Mouse (Mus musculus) ovary, postnatal 14 days (tissue): ENCODE data around the gene Acvr1c.

ENCODE experiments used
- DNase-seq: peaks from one replicate; pipeline ENCODE4 v3.0.0; 2022; ENCODE audit warnings: low spot score

Acvr1c gene

DNA sequence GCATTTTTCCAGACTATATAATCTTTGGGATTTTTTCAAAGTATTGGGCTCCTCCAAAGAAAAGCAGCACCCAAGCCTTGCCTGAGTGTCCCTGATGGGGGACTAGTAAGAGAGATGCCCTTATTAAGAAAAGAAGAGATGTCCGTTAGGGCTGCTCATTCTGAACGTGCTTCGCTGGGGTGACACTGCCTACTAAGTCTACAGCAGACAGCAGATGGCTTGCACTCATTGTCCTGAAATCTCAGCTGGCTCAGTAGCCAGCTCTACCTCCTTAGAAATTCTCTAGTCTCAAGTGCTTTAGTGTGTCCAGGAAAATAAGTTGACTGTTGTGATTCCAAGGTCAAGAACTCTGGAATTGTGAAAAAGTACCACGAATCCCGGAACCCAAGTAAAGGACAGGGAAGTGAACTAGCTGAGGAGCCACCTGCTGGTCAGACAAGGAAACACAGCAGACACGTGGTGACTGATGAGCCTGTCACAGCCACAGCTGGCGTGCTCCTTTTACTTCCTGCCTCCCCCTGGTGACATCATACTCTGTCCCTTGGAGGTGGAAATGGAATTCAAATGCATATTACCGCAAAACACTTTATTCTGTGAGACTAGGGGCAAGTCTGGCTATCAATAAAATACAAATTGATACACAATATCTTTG lies 75.3 kb downstream of the Acvr1c start:
- DNase-seq, result peak; percentile 26

DNA sequence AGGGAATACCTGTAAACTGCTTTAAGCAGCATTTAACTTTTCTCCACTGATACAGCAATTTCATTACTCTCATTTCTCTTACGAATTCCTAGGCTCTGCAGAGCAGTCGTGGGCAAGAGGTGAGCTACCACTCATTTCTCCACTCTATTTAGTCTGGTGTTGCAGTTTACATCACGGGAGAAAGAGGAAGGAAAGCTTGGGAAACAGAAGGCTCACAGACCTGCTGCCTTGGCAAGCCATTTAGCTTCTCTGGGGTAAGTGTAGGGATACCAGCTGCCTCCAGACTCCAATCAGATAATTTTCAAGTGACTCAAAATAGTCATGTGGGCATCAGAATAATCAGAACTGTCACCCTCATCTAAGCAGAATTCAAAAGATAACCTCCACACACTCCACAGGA lies 76.6 kb downstream of the Acvr1c start:
- DNase-seq, result no peak

DNA sequence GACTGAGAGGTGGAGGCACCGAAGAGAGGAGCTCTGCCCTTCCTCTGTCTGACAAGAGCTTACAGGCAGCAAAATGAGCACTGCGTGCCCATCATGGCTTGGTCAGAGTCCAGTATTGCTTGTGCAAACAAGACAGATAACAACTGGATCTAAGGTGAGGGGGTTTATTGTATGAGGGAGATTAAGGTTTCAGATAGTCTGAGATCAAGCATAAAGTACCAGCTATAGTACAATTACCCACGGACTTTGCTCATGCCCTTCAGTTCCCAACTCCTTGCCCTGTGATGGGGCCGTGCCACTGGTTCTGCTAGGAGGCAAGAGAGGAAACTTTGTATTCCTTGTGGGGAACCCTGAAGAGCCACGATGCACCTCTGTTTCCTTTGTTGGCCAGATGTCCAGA lies 78.5 kb downstream of the Acvr1c start:
- no peak for DNase-seq

DNA sequence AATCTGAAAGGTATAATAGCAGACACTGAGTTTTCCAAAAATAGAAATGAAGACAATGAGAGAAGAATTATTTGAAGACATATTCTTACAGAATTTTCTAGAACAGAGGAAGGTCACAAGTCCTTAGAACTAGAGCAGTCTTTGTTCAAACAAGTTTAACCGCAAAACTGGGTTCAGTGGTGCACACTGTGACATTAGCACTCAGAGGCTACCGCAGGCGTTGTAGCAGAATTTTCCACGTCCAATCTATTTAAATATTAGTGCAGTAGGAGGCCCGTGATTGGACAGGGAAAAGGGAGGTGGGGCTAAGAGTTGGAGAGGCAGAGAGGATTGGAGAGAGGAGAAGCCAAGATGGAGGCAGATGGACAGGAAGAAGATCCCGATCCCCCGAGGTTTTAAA lies 81.2 kb downstream of the Acvr1c start:
- DNase-seq, result no peak

DNA sequence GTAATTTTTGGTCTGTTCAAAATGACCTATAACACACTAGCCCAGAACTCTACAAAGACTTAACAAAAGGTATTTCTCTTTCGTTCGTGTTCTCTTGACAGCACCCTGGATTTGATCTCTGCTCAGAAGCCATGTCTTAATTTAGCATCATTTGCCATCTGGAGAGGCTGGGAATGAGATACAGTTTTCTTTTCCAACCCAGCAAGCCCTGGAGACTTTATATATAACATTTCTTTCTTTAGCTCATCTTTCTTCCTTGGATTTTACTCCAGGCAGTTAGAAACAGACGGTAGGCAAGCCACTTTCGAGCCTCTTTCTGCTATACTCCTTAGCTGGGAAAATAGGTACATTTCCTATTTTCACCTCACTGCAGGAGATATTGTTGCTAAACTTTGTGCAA lies 117.1 kb downstream of the Acvr1c start:
- DNase-seq, result no peak

DNA sequence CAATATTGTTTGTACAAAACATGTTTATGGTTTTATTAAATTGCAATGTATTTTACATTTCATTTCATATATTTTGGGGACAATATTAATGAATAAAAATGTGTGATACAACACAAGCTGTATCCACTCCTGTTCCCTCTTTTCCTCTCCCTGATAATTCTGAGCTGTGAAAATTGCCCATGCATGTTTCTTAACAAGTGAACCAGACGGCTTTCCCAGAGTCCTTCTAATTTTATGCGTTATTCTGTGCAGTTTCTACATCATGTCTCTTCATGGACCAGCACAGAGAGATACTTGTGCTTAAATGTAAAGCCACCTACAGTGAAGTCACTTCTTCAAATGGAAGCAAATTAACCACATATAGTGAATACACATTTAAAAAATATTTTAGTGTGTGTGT lies 120.2 kb downstream of the Acvr1c start:
- no peak for DNase-seq
